Mouse (Mus musculus) cerebellum, postnatal 10 days (tissue): ENCODE measurements around the gene Trim71.
"Not testable (repeated sequence)": the region's sequence is repeated elsewhere in the genome, so short reads cannot be mapped to it uniquely, and the experiment has no call there.

Source experiments
- DNase-seq, 2 experiments: peaks; one replicate each; pipeline ENCODE4 v3.0.0; 2021; ENCODE audit warnings: mixed read lengths in 2 of 2

Gene Trim71

GRCm38 (mm10) chr9:114525073-114525633 lies 39.0 kb downstream of the Trim71 start:
- DNase-seq, result no peak

- no peak for DNase-seq
Observed at GRCm38 (mm10) chr9:114522501-114522900, 41.7 kb downstream of the Trim71 start.

GRCm38 (mm10) chr9:114522041-114522440 lies 42.1 kb downstream of the Trim71 start:
- DNase-seq, result no peak

- DNase-seq, result not testable (repeated sequence)
Observed at GRCm38 (mm10) chr9:114520529-114520928, 43.6 kb downstream of the Trim71 start.

GRCm38 (mm10) chr9:114518812-114519477 lies 45.2 kb downstream of the Trim71 start:
- no peak for DNase-seq

- no peak for DNase-seq
Observed at GRCm38 (mm10) chr9:114517924-114518497, 46.2 kb downstream of the Trim71 start.

- no peak for DNase-seq
Observed at GRCm38 (mm10) chr9:114515364-114515763, 48.8 kb downstream of the Trim71 start, which contains the start of gene C130032M10Rik. TSS of gene C130032M10Rik (plus strand) at chr9:114515697.

DNA sequence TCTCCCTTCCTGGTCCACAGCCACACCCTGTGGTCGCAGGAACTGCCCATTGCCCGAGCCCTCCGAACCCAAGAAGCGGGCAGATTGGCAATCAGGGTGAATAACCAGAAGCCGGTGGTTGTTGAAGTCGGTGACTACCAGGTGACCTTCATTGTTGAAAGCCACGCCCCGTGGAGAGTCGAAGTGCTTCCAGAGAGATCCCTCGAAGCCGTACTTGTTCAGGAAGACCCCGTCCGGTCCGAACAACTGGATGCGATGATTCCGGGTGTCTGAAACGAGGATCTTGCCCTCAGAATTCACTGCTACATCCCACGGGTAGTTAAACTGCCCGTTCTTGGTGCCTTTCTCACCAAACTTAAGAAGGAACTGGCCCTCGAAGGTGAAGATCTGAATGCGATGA lies 51.3 kb downstream of the Trim71 start:
- no peak for DNase-seq

GRCm38 (mm10) chr9:114509785-114510184 lies 54.4 kb downstream of the Trim71 start:
- no peak for DNase-seq

DNA sequence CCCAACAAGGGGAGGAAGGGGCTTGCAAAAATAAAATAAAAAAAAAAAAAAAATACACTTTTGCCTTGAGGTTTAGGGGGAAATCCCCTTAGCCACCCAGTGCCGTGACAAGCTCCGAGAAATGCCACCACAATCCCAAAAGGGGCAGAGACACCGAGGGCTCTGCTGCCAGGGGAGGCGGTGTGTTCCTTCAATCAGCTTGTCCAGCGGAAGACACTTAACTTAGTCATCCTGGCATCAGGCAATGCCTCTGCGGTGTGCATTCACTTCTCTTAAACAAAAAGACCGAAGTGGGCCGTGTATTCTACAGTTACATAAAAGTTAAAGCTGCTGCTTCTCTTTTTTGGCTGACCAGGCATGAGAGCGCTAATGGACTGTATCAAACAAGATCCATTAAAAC lies 56.7 kb downstream of the Trim71 start:
- DNase-seq, result no peak

GRCm38 (mm10) chr9:114506564-114506963 lies 57.6 kb downstream of the Trim71 start:
- DNase-seq, result no peak

GRCm38 (mm10) chr9:114504816-114505215 lies 59.4 kb downstream of the Trim71 start, which contains the start of gene Ccr4:
TSS of gene Ccr4 (minus strand) at chr9:114504916.
- no peak for DNase-seq

- no peak for DNase-seq
Observed at GRCm38 (mm10) chr9:114502711-114503427, 61.3 kb downstream of the Trim71 start.

DNA sequence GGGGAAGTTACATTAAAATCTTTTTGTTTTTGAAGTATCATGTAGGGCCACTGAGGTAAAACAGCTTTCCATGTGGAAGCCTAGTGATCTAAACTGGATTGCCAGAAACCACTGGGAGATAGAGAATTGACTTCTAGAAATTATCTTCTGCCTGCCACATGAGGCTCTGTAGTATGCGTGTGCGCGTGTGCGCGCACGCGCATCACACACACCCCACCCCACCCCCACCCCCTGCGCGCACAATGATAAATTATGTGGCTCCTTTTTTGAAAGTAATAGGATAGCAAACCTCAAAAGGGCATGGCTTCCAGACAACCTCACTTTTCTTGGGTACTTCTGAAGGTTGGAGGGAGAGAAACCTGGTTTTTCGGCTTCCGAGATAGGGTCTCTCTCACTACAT lies 62.3 kb downstream of the Trim71 start:
- no peak for DNase-seq

DNA sequence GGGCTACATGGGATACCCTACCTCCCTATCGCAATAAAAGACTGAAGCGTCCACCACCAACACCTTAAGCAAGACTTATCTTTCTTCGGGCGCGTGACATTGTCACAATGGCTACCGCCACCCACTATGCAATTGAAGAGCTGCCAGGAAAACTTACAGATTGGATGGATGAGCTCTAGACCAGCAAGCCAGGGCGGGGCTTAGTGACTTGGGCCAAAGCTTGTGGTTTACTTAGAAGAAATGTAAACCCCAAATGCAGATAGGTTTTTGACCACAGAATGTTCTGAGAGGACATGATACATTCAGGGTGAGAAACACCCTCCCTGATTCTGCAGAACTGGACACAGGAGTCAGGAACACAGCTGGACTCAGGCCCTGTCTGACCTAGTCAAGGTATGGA lies 63.1 kb downstream of the Trim71 start:
- no peak for DNase-seq

GRCm38 (mm10) chr9:114499783-114500515 lies 64.2 kb downstream of the Trim71 start:
- peak; percentile 79 to 82 for DNase-seq

DNA sequence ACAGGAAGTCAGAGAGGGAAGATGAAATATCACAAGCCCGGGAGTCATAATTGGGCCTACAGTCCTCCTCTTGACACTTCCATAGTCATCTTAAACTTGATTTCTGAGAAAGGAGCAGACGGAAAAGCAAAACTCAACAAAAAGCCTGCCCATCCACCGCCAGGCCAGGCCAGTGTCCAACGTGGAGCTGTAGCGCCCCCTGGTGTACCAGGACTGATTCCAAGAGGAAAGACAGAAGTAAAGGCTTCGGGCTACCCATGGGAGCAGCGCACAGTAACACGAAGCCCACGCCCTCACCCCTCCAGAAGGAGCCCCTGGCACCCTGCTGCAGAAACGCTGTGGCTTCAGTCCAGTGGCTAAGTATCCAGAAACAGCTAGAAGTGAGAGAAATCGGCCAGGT lies 66.0 kb downstream of the Trim71 start:
- peak; percentile 94 to 96 for DNase-seq

DNA sequence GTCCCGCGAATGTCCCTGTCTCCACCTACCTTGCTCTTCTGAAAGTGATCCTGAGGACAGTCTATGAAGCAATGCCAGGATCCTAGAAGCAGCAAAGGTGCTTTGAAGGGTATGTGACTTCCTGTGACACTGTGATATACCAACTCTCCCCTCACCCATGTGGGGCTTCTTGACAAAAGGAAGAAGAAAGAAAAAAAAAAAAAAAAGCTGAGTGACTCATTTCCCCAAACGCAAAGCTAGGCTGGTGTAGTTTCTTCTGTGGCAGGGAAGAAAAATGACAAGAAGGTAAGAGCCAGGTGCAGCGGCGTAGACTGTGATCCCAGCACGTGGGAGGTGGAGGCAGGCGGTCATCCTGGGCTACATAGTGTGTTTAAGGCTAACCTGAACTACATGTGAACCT lies 67.7 kb downstream of the Trim71 start:
- DNase-seq, result no peak

DNA sequence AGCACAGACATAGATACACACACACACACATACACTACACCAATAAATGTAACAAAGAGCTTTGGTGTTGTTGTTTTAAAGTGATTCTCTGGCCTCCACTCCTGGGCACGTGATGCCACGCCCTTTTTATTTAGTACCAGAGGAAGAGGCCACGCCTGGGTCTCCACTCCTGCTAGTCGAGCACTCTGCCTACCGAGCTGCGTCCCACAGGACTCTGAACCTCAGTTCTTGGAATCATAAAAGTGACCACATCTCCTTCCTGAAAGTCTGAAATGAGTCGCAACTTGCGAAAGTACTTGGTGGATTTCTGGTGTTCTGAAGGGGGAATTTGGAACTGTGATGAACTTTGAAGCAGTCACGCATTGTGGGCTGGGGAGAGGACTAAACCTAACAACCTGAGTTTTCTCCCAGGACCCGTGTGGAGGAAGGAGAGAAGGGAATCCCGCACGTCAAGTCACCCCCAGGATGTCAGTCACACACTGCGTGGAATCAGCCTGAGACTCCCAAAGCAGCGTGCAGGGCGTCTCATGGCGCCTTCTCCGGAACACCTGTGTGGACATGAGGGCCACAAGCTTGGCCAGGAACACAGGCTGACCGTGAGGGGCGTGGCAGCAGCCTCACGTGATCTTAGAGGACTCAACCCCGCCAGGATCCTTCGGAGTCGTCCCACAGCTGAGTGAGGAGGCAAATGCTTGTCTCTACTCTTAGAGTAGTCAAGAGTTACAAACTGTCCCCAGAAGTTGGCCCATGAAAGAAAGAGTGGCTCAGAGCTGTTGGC lies 76.5 kb downstream of the Trim71 start:
- no peak for DNase-seq

DNA sequence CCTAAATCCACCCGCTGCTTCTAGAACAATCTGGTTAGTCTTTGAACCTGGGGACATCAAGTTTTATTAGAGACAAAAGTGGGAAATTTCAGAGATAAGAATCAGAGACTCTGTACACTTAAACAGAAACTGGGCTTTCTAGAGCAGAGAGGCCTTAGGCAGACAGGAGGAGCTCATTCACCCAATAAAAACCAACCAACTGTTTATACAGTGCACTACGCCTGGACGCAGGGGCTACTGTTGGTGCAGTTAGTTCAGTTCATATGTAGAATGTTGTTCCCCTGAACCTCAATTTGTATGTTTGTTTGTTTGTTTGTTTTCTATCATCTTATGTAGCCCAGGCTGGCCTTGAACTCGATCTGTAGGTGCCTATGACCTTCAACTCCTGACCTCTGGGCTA lies 77.4 kb downstream of the Trim71 start:
- DNase-seq, result no peak

GRCm38 (mm10) chr9:114484771-114485170 lies 79.4 kb downstream of the Trim71 start:
- no peak for DNase-seq

- DNase-seq, result no peak
Observed at GRCm38 (mm10) chr9:114480940-114481339, 83.2 kb downstream of the Trim71 start.
